Mouse (Mus musculus) left cerebral cortex, adult 2 months (tissue): ENCODE data around the gene Epor. TPM values are rescaled to one million over a fixed set of nuclear protein-coding genes. Genes with fewer than 3 reads are reported as not detected.
A peak's percentile ranks its signal among the peaks of the same experiment; 100 is the strongest.

Experiments
- DNase-seq, 2 experiments: peaks; one replicate each; pipeline ENCODE4 v3.0.0; 2021 to 2022; ENCODE audit warnings: low spot score in 2 of 2, mixed read lengths in 1 of 2; ENCODE audit errors: extremely low spot score in 1 of 2
- H3K27ac ChIP-seq: fragments of 200-600 bp; 2 replicates; pipeline ENCODE4 v1.8.1; 2022
- H3K4me3 ChIP-seq: fragments of 200-600 bp; 2 replicates; pipeline ENCODE4 v1.8.1; 2022
- CTCF ChIP-seq: fragments of 200-600 bp; IDR thresholded peaks from 2 replicates; pipeline ENCODE4 v1.8.1; 2022; ENCODE audit warnings: antibody characterized with exemption, mild to moderate bottlenecking, moderate library complexity
- intact Hi-C: fragments of 180-260 bp; cut with DNase I; formaldehyde crosslinking; loops from one replicate; pipeline ENCODE4 v1.15.1; 2025
- total RNA-seq, 2 experiments: library from RNA; stranded (reverse); gene quantifications; 2 replicates each; pipeline ENCODE4 v1.2.3; 2021

Epor gene
- total RNA-seq, 2 experiments from 2014 or later = 10.2 to 12.1 TPM

DNA sequence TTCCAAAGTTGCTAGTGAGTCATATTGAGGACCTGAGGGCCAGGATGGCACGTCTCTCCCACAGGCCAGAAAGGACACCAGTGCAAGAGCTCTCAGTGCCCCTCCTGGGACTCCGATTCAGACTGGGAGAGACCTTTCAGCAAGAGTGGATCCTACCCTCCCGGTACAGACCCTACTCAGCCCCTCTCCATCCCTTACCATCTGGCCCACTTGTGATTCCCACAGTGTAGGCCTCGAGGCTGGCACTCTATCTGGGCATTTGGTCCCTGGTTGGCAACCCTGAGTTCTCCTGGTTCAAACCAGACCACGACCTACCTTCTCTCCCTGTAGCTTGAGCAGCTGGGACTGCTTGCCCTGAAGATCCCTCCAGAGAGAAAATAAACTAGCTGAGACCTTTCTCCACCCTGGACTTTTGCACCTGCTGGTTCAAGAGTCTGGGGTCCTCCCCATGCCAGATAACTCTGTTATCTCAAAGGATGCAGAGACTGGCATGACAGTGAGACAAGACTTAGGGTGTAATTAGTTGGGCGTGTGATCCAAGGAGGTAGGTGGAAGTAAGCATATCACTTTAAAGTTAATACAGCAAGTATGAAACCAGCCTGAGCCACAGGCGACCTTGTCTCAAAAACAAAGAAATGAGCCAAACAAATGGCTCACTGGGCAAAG lies 27.7 kb downstream of the Epor start:
- TF ChIP-seq CTCF = no peak
- no peak for DNase-seq
- intact Hi-C loops = no loop called here
- Histone ChIP-seq H3K4me3 (no peak overlapping the region), H3K27ac (no peak overlapping the region)

DNA sequence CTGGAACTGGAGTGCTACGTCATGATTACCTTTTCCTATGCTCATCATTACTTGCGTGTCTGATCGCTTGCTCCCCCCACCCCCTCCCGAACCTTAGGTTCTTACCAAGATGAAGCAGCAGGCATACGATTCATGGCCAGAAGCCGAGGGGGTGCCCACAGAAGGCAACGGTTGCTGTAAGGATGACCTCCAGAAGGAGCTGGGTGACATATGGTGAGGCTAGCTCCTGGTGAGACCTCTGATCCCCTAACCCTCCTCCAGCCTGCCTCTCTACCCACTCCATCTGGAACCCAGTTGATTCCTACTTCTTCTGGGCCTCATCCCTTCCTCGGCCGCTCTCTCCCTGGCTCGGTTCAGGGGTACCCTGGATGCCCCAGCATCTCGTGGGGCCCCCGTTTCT lies 29.3 kb downstream of the Epor start:
- no peak for DNase-seq
- intact Hi-C loops = no loop called here
- Histone ChIP-seq H3K4me3 (no peak overlapping the region), H3K27ac (no peak overlapping the region)
- TF ChIP-seq CTCF = no peak

DNA sequence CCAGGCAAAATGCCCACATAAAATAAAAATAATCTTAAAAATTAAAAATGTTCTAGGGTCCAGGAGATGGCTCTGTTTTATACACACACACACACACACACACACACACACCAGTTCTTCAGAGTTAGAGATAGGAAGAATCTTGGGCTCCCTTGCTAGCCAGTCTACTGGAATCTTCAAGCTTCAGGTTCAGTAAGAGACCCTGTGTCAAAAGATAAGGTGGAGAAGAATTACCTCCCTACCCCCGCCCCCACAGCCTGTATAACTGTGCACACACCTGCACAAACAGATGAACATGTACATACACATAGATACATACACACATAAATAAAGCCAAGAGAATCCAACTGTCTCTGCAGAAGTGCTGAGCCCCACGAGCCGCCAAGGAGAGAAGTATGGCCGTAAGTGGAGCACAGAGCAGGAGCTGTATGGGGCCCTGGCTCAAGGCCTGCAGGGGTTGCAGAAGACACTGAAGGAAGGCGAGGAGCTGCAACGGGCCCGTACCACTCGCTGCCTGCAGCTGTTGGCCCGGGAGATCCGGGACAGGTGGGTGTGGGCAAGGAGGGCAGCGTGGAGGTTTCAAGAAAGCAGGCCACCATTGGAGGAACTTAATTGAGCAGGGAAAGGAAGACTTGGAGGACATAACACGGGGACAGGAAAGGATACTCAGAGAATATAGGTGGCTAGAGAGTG lies 30.7 kb downstream of the Epor start:
- Histone ChIP-seq H3K4me3 (no peak overlapping the region), H3K27ac (no peak overlapping the region)
- intact Hi-C loops = no loop called here
- no peak for DNase-seq
- TF ChIP-seq CTCF = no peak

DNA sequence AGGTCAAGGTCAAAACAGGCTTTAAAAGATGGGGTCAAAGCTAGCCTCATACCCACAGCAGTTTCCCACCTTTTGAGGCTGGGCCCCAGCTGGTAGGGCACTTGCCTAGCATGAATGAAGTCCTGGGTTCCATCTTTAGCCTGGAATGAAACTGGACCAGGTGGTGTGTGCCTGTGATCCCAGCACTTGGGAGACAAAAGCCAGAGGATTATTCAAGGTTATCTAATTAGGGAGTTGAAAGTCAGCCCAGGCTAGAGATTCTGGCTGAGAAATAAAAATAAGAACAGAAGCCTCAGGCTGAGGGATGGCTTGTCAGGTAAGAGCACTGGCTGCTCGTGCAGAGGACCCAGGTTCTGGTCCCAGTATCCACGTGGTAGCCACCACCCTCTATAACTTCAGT lies 31.3 kb downstream of the Epor start:
- intact Hi-C loops = no loop called here
- DNase-seq = no peak
- Histone ChIP-seq H3K4me3 (no peak overlapping the region), H3K27ac (no peak overlapping the region)
- no peak for TF ChIP-seq CTCF

DNA sequence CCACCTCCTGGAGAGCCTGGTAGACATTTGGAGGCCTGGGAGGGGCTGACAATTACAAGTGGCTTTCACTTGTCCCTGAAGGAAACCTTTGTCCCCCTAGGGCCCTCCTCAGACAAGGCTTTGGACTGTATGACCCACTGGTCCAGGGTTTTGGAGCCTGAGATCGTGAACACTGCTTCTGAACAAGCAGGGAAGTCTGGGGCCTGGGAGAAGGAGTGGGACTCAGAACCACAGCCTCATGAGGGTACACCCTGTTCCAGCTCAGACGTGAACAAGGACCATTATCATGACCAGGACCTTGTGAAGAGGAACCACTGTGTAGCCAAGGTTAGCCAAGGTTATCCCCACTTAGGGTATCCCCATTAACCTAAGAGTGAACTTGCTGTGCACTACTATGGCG lies 34.1 kb downstream of the Epor start:
- intact Hi-C loops = no loop called here
- TF ChIP-seq CTCF = no peak
- no peak overlapping the region for H3K27ac ChIP-seq
- no peak for DNase-seq
- no peak overlapping the region for H3K4me3 ChIP-seq

DNA sequence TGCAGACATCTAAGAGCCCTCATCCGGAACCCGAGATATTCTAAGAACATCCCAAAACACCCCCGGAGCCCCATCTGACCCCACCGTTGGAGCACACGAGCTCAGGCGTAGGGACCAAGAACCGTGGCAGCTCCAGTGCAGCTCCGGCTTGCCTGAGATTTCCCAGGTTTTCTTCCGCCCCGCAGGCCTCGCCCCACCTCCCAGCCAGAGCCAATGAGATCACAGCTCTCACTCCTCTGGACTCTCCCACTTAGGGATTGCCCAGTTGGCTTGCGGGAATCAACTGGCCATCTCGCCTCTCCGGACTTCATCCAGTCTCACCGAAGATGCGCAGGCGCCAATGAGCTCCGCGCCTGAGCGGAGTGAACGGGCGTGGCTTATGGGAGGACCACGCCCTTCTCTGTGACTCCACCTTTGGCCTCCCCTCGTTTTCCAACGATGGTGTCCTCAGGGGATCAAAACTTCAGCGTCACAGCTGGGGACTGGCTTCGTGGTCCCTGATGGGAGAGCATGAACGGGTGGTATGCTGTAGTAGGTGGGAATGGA lies 36.0 kb downstream of the Epor start, which contains the start of the genes Ccdc159 and Tmem205:
Gene Ccdc159 (plus strand): TSS at position 264 of the 546 bp plus-strand sequence.
Gene Tmem205 (minus strand): TSS at position 349 of the 546 bp plus-strand sequence.
- no peak for TF ChIP-seq CTCF
- Histone ChIP-seq H3K4me3 (peak within 1 kb of the TSS; percentile 67), H3K27ac (peak within 1 kb of the TSS; percentile 88)
- intact Hi-C loops = no loop called here
- peak; percentile 87 to 92 for DNase-seq

DNA sequence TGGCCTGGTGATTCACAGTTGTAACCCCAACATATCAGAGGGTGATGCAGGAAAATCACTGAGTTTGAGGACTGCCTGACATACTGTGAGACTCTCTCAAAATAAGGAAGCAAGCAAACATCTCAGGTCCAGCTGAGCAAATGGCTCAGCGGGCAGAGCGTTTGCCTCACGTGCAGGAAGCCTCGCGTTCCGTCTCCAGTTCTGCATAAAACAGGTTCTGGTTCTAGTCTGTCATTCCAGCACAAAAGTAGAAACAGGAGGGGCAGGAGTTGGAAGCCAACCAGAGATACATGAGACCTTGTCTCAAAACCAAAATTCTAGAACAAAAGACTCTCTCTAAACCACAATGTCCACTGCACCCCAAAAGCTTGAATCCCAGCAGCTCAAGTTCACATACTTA lies 36.5 kb downstream of the Epor start:
- peak overlapping the region; percentile 67 for H3K4me3 ChIP-seq
- intact Hi-C loops = no loop called here
- DNase-seq = no peak
- TF ChIP-seq CTCF = no peak
- H3K27ac ChIP-seq = peak overlapping the region; percentile 88

DNA sequence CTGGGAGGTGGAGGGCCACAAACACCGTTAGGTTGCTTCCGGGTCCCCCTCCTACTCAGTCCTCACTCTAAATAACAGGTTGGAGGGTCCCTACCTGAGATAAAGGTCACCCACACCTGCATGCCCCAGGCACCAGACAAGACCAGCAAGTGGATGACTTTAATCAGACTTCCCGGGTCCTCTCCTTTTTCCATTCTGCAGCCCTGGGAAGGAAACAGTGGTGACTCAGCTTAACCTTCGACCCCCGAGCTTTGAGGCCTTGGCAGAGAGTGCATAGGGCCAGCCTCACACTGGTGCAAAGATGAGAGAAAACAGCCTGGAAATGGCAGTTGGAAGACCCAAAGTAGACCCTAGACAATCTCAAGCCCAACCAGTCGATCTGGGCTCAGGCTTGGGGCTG lies 37.2 kb downstream of the Epor start:
- intact Hi-C loops = no loop called here
- DNase-seq = no peak
- Histone ChIP-seq H3K4me3 (no peak overlapping the region), H3K27ac (peak overlapping the region; percentile 88; the same call in 1 of the 2 replicates)
- no peak for TF ChIP-seq CTCF

DNA sequence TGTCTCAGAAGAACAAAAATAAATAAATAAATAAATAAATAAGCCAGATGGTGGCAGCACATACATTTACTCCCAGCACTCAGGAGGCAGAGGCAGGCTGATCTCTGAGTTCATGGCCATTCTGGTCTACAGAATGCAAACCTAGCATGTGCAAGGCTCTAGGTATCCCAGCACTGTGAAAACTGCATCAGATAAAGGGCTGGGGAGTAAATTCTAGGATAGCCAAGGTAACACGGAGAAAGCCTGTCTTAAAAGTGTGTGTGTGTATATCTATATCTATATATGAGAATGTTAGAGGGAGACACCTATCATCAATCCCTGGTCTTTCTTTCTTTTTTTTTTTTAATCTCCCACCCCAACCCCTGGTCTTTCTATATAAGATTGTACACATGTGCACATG lies 37.8 kb downstream of the Epor start:
- TF ChIP-seq CTCF = no peak
- no peak overlapping the region for H3K27ac ChIP-seq
- no peak overlapping the region for H3K4me3 ChIP-seq
- DNase-seq = no peak
- intact Hi-C loops = no loop called here

DNA sequence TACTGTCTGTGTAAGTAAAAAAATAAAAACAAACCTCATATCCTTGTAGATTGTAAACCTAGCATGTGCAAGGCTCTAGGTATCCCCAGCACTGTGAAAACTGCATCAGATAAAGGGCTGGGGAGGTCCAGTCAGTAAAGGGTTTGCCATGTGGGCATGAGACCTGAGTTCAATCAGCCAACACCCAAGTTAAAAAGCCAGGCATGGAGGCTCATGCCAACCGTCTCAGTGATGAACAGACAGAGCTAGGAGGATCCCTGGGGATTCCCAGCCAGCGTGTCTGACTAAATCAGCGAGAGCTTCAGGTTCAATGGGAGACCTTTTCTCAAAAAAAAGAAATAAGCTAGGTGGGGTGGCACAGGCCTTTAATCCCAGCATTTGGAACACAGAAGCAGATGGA lies 38.3 kb downstream of the Epor start:
- no peak for TF ChIP-seq CTCF
- no peak for DNase-seq
- Histone ChIP-seq H3K27ac (no peak overlapping the region), H3K4me3 (no peak overlapping the region)
- intact Hi-C loops = no loop called here

DNA sequence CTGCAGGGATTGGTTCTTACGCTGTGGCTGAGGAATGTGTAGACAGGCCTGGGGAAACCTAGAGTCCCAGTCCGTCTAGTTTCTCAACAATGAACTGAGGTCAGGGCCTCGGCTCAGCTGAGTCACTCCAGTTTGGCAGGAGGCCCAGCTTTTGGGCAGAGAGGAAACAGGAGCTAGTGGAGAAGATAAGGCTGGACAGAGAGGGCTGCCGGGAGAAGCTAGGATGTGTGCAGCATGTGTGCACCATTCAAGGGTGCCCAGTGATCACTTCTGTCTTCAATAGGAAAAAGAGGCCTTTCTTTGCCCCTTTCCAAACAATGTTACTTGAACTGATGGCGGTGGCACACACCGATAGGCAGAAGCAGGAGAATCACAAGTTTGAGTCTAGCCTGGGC lies 39.2 kb downstream of the Epor start:
- no peak for TF ChIP-seq CTCF
- intact Hi-C loops = no loop called here
- H3K4me3 ChIP-seq = no peak overlapping the region
- no peak for DNase-seq
- peak overlapping the region; percentile 24; the same call in 1 of the 2 replicates for H3K27ac ChIP-seq

DNA sequence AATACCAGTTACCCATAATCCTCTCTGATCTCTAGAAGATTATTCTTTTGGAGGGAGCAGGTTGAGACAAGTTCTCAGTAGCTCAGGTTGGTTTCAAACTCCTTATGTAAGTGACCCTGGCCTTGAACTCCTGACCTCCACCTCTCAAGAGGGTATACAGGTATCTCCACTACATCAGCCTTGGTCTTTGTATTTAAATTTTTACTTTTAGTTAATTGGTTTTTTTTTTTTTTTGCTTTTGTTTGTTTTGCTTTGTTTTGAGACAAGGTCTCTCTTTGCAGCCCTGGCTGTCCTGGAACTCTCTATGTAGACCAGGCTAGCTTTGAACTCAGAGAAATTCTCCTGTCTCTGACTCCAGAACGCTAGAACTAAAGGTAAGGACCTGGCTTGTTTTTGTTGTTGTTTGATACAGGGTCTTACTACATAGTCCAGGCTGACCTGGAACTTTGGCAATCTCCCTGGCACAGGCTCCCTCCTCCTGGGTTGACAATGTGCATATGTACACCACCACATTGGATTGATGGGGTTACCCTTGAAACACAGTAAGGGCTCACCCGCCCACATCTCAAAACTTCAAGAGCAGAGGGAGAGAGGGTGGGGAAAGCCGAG lies 39.7 kb downstream of the Epor start:
- no peak overlapping the region for H3K27ac ChIP-seq
- DNase-seq = no peak
- intact Hi-C loops = no loop called here
- TF ChIP-seq CTCF = no peak
- no peak overlapping the region for H3K4me3 ChIP-seq
